Comparison of ENCODE assay signal across 26 mouse cellular contexts in genomic region chr13:94338357-94338756, GRCm38 (mm10). TPM values are rescaled to one million over a fixed set of nuclear protein-coding genes. Genes with fewer than 3 reads are reported as not detected.
DNase-seq lines count a peak whose midpoint lies in the region; ATAC-seq and TF ChIP-seq lines count a peak whose summit lies in the region.
"Had no signal": no experiment of that assay in that cellular context is flagged by ENCODE, and none has a peak within 500 bp of the region (broad histone marks: within the 10 kb centered on the region; RNA-seq: fewer than 3 reads in every experiment).

No protein-coding gene starts in this region.

- WGBS in forebrain, postnatal 0 days = 71% methylated on average over 3 of the region's 3 CpGs
- 77% methylated on average over 3 of the region's 3 CpGs for WGBS in forebrain, embryonic 16.5 days
- WGBS in kidney, adult 2 months = 59% methylated on average over 3 of the region's 3 CpGs
- 73% methylated on average over 3 of the region's 3 CpGs for WGBS in lung, postnatal 0 days
- 68% methylated on average over 3 of the region's 3 CpGs for WGBS in stomach, postnatal 0 days

- no peak for ATAC-seq in forebrain, postnatal 0 days
- ATAC-seq in forebrain, embryonic 16.5 days = no peak
- ATAC-seq in lung, postnatal 0 days = no peak
- no peak for ATAC-seq in stomach, postnatal 0 days (ENCODE audit: low FRiP score, low TSS enrichment)
- ATAC-seq: hindbrain, embryonic 16.5 days; intestine, embryonic 16.5 days; midbrain, embryonic 13.5 days had no signal

- peak; percentile 11 for DNase-seq in forebrain, postnatal 0 days
- DNase-seq in kidney, adult 2 months = no peak
- DNase-seq in kidney, adult 9 months = no peak
- DNase-seq in lung, postnatal 0 days (ENCODE audit: low spot score) = no peak
- no peak for DNase-seq in lung, postnatal 10 days
- no peak for DNase-seq in stomach, postnatal 0 days (ENCODE audit: low spot score)
- DNase-seq in neural tube, embryonic 10.5 days (ENCODE audit: extremely low spot score, low spot score) = no peak
- DNase-seq: adrenal gland, postnatal 25 days; cerebellum, adult 18-20 months; cerebellum, postnatal 10 days; heart, postnatal 14 days; kidney, postnatal 4 days; right cerebral cortex, adult 18-20 months; thymus, postnatal 4 days had no signal

- TF ChIP-seq EP300 in lung, postnatal 0 days (IDR thresholded peaks at IDR 0.05) = no peak
- TF ChIP-seq EP300 in stomach, postnatal 0 days (optimal IDR thresholded peaks at IDR 0.05) = no peak

- peak; percentile 62 for TF ChIP-seq CTCF in forebrain, postnatal 0 days (IDR thresholded peaks at IDR 0.05; ENCODE audit: low read depth)
- TF ChIP-seq CTCF in kidney, adult 2 months (conservative IDR thresholded peaks at IDR 0.05; ENCODE audit: insufficient read depth, insufficient read length, low read depth, low read length) = peak; percentile 28
- peak; percentile 35; the same call in 1 of the 2 replicates for TF ChIP-seq CTCF in lung, postnatal 0 days (IDR thresholded peaks at IDR 0.05)
- TF ChIP-seq CTCF in stomach, postnatal 0 days (IDR thresholded peaks at IDR 0.05; ENCODE audit: low read depth) = peak; percentile 57

- H3K27ac ChIP-seq in forebrain, postnatal 0 days (ENCODE audit: low read depth, low read length) = no peak overlapping the region
- H3K27ac ChIP-seq in forebrain, embryonic 16.5 days (ENCODE audit: low read length) = no peak overlapping the region
- H3K27ac ChIP-seq in kidney, adult 2 months (ENCODE audit: insufficient read depth, low read depth, low read length) = no peak overlapping the region
- H3K27ac ChIP-seq in lung, postnatal 0 days (ENCODE audit: low read length) = no peak overlapping the region
- no peak overlapping the region for H3K27ac ChIP-seq in stomach, postnatal 0 days (replicated peaks)
- H3K27ac ChIP-seq: embryonic facial prominence, embryonic 10.5 days; embryonic facial prominence, embryonic 15.5 days; forebrain, embryonic 12.5 days; hindbrain, embryonic 10.5 days; kidney, embryonic 15.5 days; limb, embryonic 12.5 days; macrophage; midbrain, embryonic 13.5 days had no signal

- H3K4me3 ChIP-seq in forebrain, postnatal 0 days (ENCODE audit: low read depth, low read length) = no peak overlapping the region
- no peak overlapping the region for H3K4me3 ChIP-seq in forebrain, embryonic 16.5 days (replicated peaks; ENCODE audit: low read length)
- H3K4me3 ChIP-seq in kidney, adult 2 months (ENCODE audit: insufficient read depth, low read depth, low read length) = no peak overlapping the region
- H3K4me3 ChIP-seq in lung, postnatal 0 days (ENCODE audit: low read depth, low read length) = no peak overlapping the region
- H3K4me3 ChIP-seq in stomach, postnatal 0 days (ENCODE audit: low read depth, low read length) = no peak overlapping the region
- H3K4me3 ChIP-seq: embryonic facial prominence, embryonic 10.5 days; embryonic facial prominence, embryonic 15.5 days; forebrain, embryonic 12.5 days; hindbrain, embryonic 10.5 days; kidney, embryonic 15.5 days; limb, embryonic 12.5 days; midbrain, embryonic 13.5 days had no signal

- TF ChIP-seq POLR2A in kidney, adult 2 months (IDR thresholded peaks at IDR 0.05; ENCODE audit: low read depth, low read length) = no peak

- no peaks in the 10 kb centered on the region for H3K9me3 ChIP-seq in forebrain, postnatal 0 days (ENCODE audit: low read length)
- no peaks in the 10 kb centered on the region for H3K9me3 ChIP-seq in forebrain, embryonic 16.5 days (ENCODE audit: control insufficient read depth, low read length)
- H3K9me3 ChIP-seq in lung, postnatal 0 days (ENCODE audit: low read length) = no peaks in the 10 kb centered on the region
- H3K9me3 ChIP-seq in stomach, postnatal 0 days (ENCODE audit: control insufficient read depth, low read length) = no peaks in the 10 kb centered on the region
- H3K9me3 ChIP-seq: embryonic facial prominence, embryonic 10.5 days; embryonic facial prominence, embryonic 15.5 days; forebrain, embryonic 12.5 days; hindbrain, embryonic 10.5 days had no signal

- H3K9ac ChIP-seq in forebrain, postnatal 0 days = no peak overlapping the region
- H3K9ac ChIP-seq in forebrain, embryonic 16.5 days (replicated peaks; ENCODE audit: low read depth, low read length) = no peak overlapping the region
- no peak overlapping the region for H3K9ac ChIP-seq in lung, postnatal 0 days (replicated peaks; ENCODE audit: low read depth)
- H3K9ac ChIP-seq in stomach, postnatal 0 days (ENCODE audit: low read length) = no peak overlapping the region
- H3K9ac ChIP-seq: embryonic facial prominence, embryonic 15.5 days; forebrain, embryonic 12.5 days; kidney, embryonic 15.5 days; limb, embryonic 12.5 days; midbrain, embryonic 13.5 days had no signal

- H3K36me3 ChIP-seq in forebrain, postnatal 0 days (ENCODE audit: insufficient read depth) = no peaks in the 10 kb centered on the region
- H3K36me3 ChIP-seq in forebrain, embryonic 16.5 days (ENCODE audit: control insufficient read depth, insufficient read depth) = no peaks in the 10 kb centered on the region
- H3K36me3 ChIP-seq in kidney, adult 2 months (ENCODE audit: control insufficient read depth, insufficient read depth, low read length) = no peaks in the 10 kb centered on the region
- H3K36me3 ChIP-seq in lung, postnatal 0 days (ENCODE audit: insufficient read depth, low read length) = no peaks in the 10 kb centered on the region
- no peaks in the 10 kb centered on the region for H3K36me3 ChIP-seq in stomach, postnatal 0 days (ENCODE audit: control insufficient read depth, insufficient read depth, low read length)
- H3K36me3 ChIP-seq: embryonic facial prominence, embryonic 10.5 days; embryonic facial prominence, embryonic 15.5 days; forebrain, embryonic 12.5 days; hindbrain, embryonic 10.5 days; kidney, embryonic 15.5 days; limb, embryonic 12.5 days; midbrain, embryonic 13.5 days had no signal

- H3K4me2 ChIP-seq in forebrain, postnatal 0 days (ENCODE audit: low read depth) = no peak overlapping the region
- no peak overlapping the region for H3K4me2 ChIP-seq in forebrain, embryonic 16.5 days (ENCODE audit: low read length)
- no peak overlapping the region for H3K4me2 ChIP-seq in lung, postnatal 0 days (replicated peaks; ENCODE audit: low read depth, low read length)
- no peak overlapping the region for H3K4me2 ChIP-seq in stomach, postnatal 0 days (replicated peaks; ENCODE audit: low read depth)
- H3K4me2 ChIP-seq: embryonic facial prominence, embryonic 15.5 days; forebrain, embryonic 12.5 days; kidney, embryonic 15.5 days; limb, embryonic 12.5 days; midbrain, embryonic 13.5 days had no signal

- H3K27me3 ChIP-seq in forebrain, postnatal 0 days (ENCODE audit: insufficient read depth, low read length) = no peaks in the 10 kb centered on the region
- no peaks in the 10 kb centered on the region for H3K27me3 ChIP-seq in forebrain, embryonic 16.5 days (replicated peaks; ENCODE audit: control insufficient read depth, insufficient read depth, low read length)
- H3K27me3 ChIP-seq in kidney, adult 2 months (replicated peaks; ENCODE audit: control insufficient read depth, insufficient read depth, low read length) = no peaks in the 10 kb centered on the region
- no peaks in the 10 kb centered on the region for H3K27me3 ChIP-seq in lung, postnatal 0 days (replicated peaks; ENCODE audit: insufficient read depth, low read length)
- no peaks in the 10 kb centered on the region for H3K27me3 ChIP-seq in stomach, postnatal 0 days (ENCODE audit: control insufficient read depth, insufficient read depth, low read length)
- H3K27me3 ChIP-seq: embryonic facial prominence, embryonic 15.5 days; forebrain, embryonic 12.5 days; kidney, embryonic 15.5 days; limb, embryonic 12.5 days; midbrain, embryonic 13.5 days had no signal

- no peaks in the 10 kb centered on the region for H3K4me1 ChIP-seq in forebrain, postnatal 0 days (ENCODE audit: insufficient read depth)
- H3K4me1 ChIP-seq in forebrain, embryonic 16.5 days (replicated peaks; ENCODE audit: control insufficient read depth, insufficient read depth, low read length) = no peaks in the 10 kb centered on the region
- H3K4me1 ChIP-seq in kidney, adult 2 months (ENCODE audit: control insufficient read depth, insufficient read depth, low read length) = no peaks in the 10 kb centered on the region
- H3K4me1 ChIP-seq in lung, postnatal 0 days (ENCODE audit: insufficient read depth, low read depth, low read length) = no peaks in the 10 kb centered on the region
- H3K4me1 ChIP-seq in stomach, postnatal 0 days (replicated peaks; ENCODE audit: control insufficient read depth, insufficient read depth) = no peaks in the 10 kb centered on the region
- H3K4me1 ChIP-seq: embryonic facial prominence, embryonic 10.5 days; embryonic facial prominence, embryonic 15.5 days; forebrain, embryonic 12.5 days; hindbrain, embryonic 10.5 days; kidney, embryonic 15.5 days; limb, embryonic 12.5 days; midbrain, embryonic 13.5 days had no signal

RNA-seq across cellular contexts. Expression of gene Ap3b1, which starts 20.4 kb away (rescaled TPM):
- total RNA-seq in forebrain, postnatal 0 days (2014; rRNA removed) = 24.7 and 25.8 TPM in 2 replicates
- polyA plus RNA-seq in forebrain, postnatal 0 days (2015; fragmentation: Nextera tagmentation; extraction: Ambion mirVana) = 16.8 and 25.2 TPM in 2 replicates
- 34.4 and 39.2 TPM in 2 replicates for polyA plus RNA-seq in forebrain, embryonic 16.5 days (2015; fragmentation: Nextera tagmentation; extraction: Ambion mirVana)
- polyA plus RNA-seq in kidney, adult 2 months (2012; rRNA removed) = 48.9 and 49.4 TPM in 2 replicates
- 26.1 and 33.4 TPM in 2 replicates for polyA plus RNA-seq in lung, postnatal 0 days (2015; fragmentation: Nextera tagmentation; extraction: Ambion mirVana)
- 29.5 and 30.3 TPM in 2 replicates for polyA plus RNA-seq in stomach, postnatal 0 days (2015; fragmentation: Nextera tagmentation; extraction: Ambion mirVana)

RNA-seq across cellular contexts. Expression of gene Scamp1, which starts 52.7 kb away (rescaled TPM):
- total RNA-seq in forebrain, postnatal 0 days (2014; rRNA removed) = 95.5 and 116 TPM in 2 replicates
- polyA plus RNA-seq in forebrain, postnatal 0 days (2015; fragmentation: Nextera tagmentation; extraction: Ambion mirVana) = 60.9 and 119 TPM in 2 replicates
- polyA plus RNA-seq in forebrain, embryonic 16.5 days (2015; fragmentation: Nextera tagmentation; extraction: Ambion mirVana) = 120 and 132 TPM in 2 replicates
- 21.3 and 22.3 TPM in 2 replicates for polyA plus RNA-seq in kidney, adult 2 months (2012; rRNA removed)
- 26.9 and 32.9 TPM in 2 replicates for polyA plus RNA-seq in lung, postnatal 0 days (2015; fragmentation: Nextera tagmentation; extraction: Ambion mirVana)
- polyA plus RNA-seq in stomach, postnatal 0 days (2015; fragmentation: Nextera tagmentation; extraction: Ambion mirVana) = 33.8 and 34.7 TPM in 2 replicates
- total RNA-seq: MEL had no signal
